Mouse (Mus musculus) CH12.LX (cell line): ENCODE measurements around the gene Pgpep1l. TPM values are rescaled to one million over a fixed set of nuclear protein-coding genes. Genes with fewer than 3 reads are reported as not detected.

Source experiments
- DNase-seq: peaks from one replicate; pipeline ENCODE4 v3.0.0-alpha.2; 2013; ENCODE audit errors: extremely low read depth
- H3K27ac ChIP-seq: 2 replicates; pipeline ENCODE4 v1.5.1; 2012; ENCODE audit warnings: low read depth, mild to moderate bottlenecking, control low read depth, moderate library complexity; ENCODE audit not compliant: insufficient read depth
- H3K27me3 ChIP-seq: replicated peaks from 2 replicates; pipeline ENCODE3; 2012; ENCODE audit warnings: inconsistent platforms
- H3K36me3 ChIP-seq, 2 experiments: replicated peaks in 1 of 2; 2 replicates each; pipeline versions ENCODE3 to v1.6.1; 2012; ENCODE audit warnings: inconsistent platforms in 1 of 2, low read length in 1 of 2, mild to moderate bottlenecking in 1 of 2, mixed read lengths in 1 of 2, moderate library complexity in 1 of 2; ENCODE audit not compliant: control insufficient read depth in 1 of 2, insufficient read depth in 1 of 2
- H3K4me1 ChIP-seq, 2 experiments: 2 replicates each; pipeline ENCODE4 v1.6.1; 2012; ENCODE audit warnings: inconsistent platforms in 1 of 2, moderate library complexity in 1 of 2; ENCODE audit not compliant: insufficient read depth in 2 of 2, control insufficient read depth in 1 of 2
- H3K4me2 ChIP-seq: 2 replicates; pipeline ENCODE4 v1.6.1; 2012; ENCODE audit warnings: low read depth, mild to moderate bottlenecking, control low read depth; ENCODE audit not compliant: poor library complexity, insufficient read depth, severe bottlenecking
- H3K4me3 ChIP-seq, 3 experiments: fragments of 150-350 bp in 1 of 3; sonication (generic) in 1 of 3; replicated peaks in 1 of 3; 2 replicates each; pipeline versions ENCODE3 to v1.5.1; 2011 to 2012; ENCODE audit warnings: low read depth in 2 of 3, low read length in 2 of 3, mild to moderate bottlenecking in 2 of 3, moderate library complexity in 2 of 3, control low read depth in 1 of 3, improper control_type of control experiment in 1 of 3, inconsistent platforms in 1 of 3, mixed read lengths in 1 of 3; ENCODE audit not compliant: poor library complexity in 1 of 3
- H3K79me2 ChIP-seq: replicated peaks from 2 replicates; pipeline ENCODE4 v1.6.1; 2012; ENCODE audit warnings: mild to moderate bottlenecking, moderate library complexity; ENCODE audit not compliant: control insufficient read depth, poor library complexity, insufficient read depth, severe bottlenecking; ENCODE audit errors: extremely low read depth
- H3K9ac ChIP-seq: 2 replicates; pipeline ENCODE4 v1.6.1; 2012; ENCODE audit warnings: low read depth, mild to moderate bottlenecking, control low read depth, moderate library complexity; ENCODE audit not compliant: insufficient read depth
- H3K9me3 ChIP-seq: replicated peaks from 2 replicates; pipeline ENCODE3; 2012; ENCODE audit warnings: low read length, inconsistent platforms, mixed read lengths
- BHLHE40 ChIP-seq: IDR thresholded peaks from 2 replicates; pipeline ENCODE4 v1.6.1; 2011; ENCODE audit warnings: mild to moderate bottlenecking, low read depth, low read length, improper control_type of control experiment
- CHD2 ChIP-seq: IDR thresholded peaks from 2 replicates; pipeline ENCODE4 v1.6.1; 2011; ENCODE audit warnings: low read length, improper control_type of control experiment
- CTCF ChIP-seq, 2 experiments: IDR thresholded peaks in 1 of 2; conservative IDR thresholded peaks in 1 of 2; 2 replicates each; pipeline ENCODE4 v1.5.1; 2011 to 2012; ENCODE audit warnings: low read depth in 2 of 2, low read length in 2 of 2, improper control_type of control experiment in 1 of 2, inconsistent platforms in 1 of 2, mild to moderate bottlenecking in 1 of 2, moderate library complexity in 1 of 2
- EP300 ChIP-seq: IDR thresholded peaks from 2 replicates; pipeline ENCODE4 v1.6.1; 2011; ENCODE audit warnings: low read length, improper control_type of control experiment
- ETS1 ChIP-seq: conservative IDR thresholded peaks from 2 replicates; pipeline ENCODE4 v1.6.1; 2012; ENCODE audit warnings: low read depth, mild to moderate bottlenecking, inconsistent platforms, low read length, improper control_type of control experiment, moderate library complexity
- GABPA ChIP-seq: IDR thresholded peaks from 2 replicates; pipeline ENCODE4 v1.6.1; 2012; ENCODE audit warnings: low read depth, low read length, improper control_type of control experiment, inconsistent platforms; ENCODE audit not compliant: insufficient replicate concordance
- HCFC1 ChIP-seq: IDR thresholded peaks from 2 replicates; pipeline ENCODE4 v1.6.1; 2012; ENCODE audit warnings: low read depth, mild to moderate bottlenecking, inconsistent platforms, low read length, improper control_type of control experiment
- IRF4 ChIP-seq: IDR thresholded peaks from 2 replicates; pipeline ENCODE4 v1.6.1; 2014; ENCODE audit warnings: low read depth, mild to moderate bottlenecking, inconsistent platforms, low read length, improper control_type of control experiment
- JUND ChIP-seq: conservative IDR thresholded peaks from 2 replicates; pipeline ENCODE4 v1.6.1; 2011; ENCODE audit warnings: low read depth, low read length, improper control_type of control experiment
- KAT2A ChIP-seq: IDR thresholded peaks from 2 replicates; pipeline ENCODE4 v1.6.1; 2012; ENCODE audit warnings: low read length, improper control_type of control experiment, inconsistent platforms; ENCODE audit not compliant: insufficient replicate concordance
- MAX ChIP-seq: IDR thresholded peaks from 2 replicates; pipeline ENCODE4 v1.6.1; 2011; ENCODE audit warnings: low read length, improper control_type of control experiment
- MXI1 ChIP-seq: IDR thresholded peaks from 2 replicates; pipeline ENCODE4 v1.6.1; 2011; ENCODE audit warnings: mild to moderate bottlenecking, low read depth, low read length, improper control_type of control experiment
- NELFE ChIP-seq: IDR thresholded peaks from 2 replicates; pipeline ENCODE4 v1.6.1; 2011; ENCODE audit warnings: low read depth, low read length, improper control_type of control experiment
- PAX5 ChIP-seq: IDR thresholded peaks from 2 replicates; pipeline ENCODE4 v1.6.1; 2012; ENCODE audit warnings: low read length, inconsistent platforms, mixed read lengths
- RAD21 ChIP-seq: IDR thresholded peaks from 2 replicates; pipeline ENCODE4 v1.6.1; 2011; ENCODE audit warnings: low read depth, mild to moderate bottlenecking, low read length, improper control_type of control experiment, moderate library complexity
- RCOR1 ChIP-seq: conservative IDR thresholded peaks from 2 replicates; pipeline ENCODE4 v1.6.1; 2012; ENCODE audit warnings: low read depth, mild to moderate bottlenecking, inconsistent platforms, low read length, improper control_type of control experiment
- SMC3 ChIP-seq: IDR thresholded peaks from 2 replicates; pipeline ENCODE4 v1.6.1; 2011; ENCODE audit warnings: low read depth, low read length, improper control_type of control experiment
- TBP ChIP-seq: conservative IDR thresholded peaks from 2 replicates; pipeline ENCODE4 v1.6.1; 2011; ENCODE audit warnings: low read depth, low read length, improper control_type of control experiment
- TCF12 ChIP-seq: IDR thresholded peaks from 2 replicates; pipeline ENCODE4 v1.6.1; 2014; ENCODE audit warnings: low read depth, mild to moderate bottlenecking, inconsistent platforms, low read length, improper control_type of control experiment
- USF2 ChIP-seq: conservative IDR thresholded peaks from 2 replicates; pipeline ENCODE4 v1.6.1; 2011; ENCODE audit warnings: low read depth, low read length, improper control_type of control experiment
- ZMIZ1 ChIP-seq: IDR thresholded peaks from 2 replicates; pipeline ENCODE4 v1.6.1; 2012; ENCODE audit warnings: low read depth, mild to moderate bottlenecking, inconsistent platforms, low read length, improper control_type of control experiment
- ZNF384 ChIP-seq: IDR thresholded peaks from 2 replicates; pipeline ENCODE4 v1.6.1; 2012; ENCODE audit warnings: low read depth, low read length, improper control_type of control experiment, inconsistent platforms
- dilution Hi-C: fragments of 300-500 bp; cut with MboI; formaldehyde crosslinking; loops from 2 replicates; pipeline ENCODE4 v1.14.3; 2020; ENCODE audit warnings: low sequenced_read_pairs; ENCODE audit not compliant: extremely low pct_unique_long_range_greater_than_20kb, extremely low pct_ligation_motif_present
- in situ Hi-C: fragments of 300-500 bp; cut with MboI; formaldehyde crosslinking; loops from 3 replicates; pipeline ENCODE4 v1.14.3; 2019; ENCODE audit warnings: low sequenced_read_pairs, low pct_ligation_motif_present, low pct_unique_long_range_greater_than_20kb, mixed read lengths
- polyA plus RNA-seq: library from polyadenylated mRNA; unstranded; fragments of >175 nt; gene quantifications from 2 replicates; pipeline ENCODE4 v1.2.1, GENCODE M21; 2012; ENCODE audit warnings: low read depth; ENCODE audit not compliant: insufficient read length
- total RNA-seq, 2 experiments: library from RNA; depleted of rRNA; stranded (reverse); fragments of 300-350 nt in 1 of 2; fragments of >200 nt in 1 of 2; gene quantifications; 2 replicates each; pipeline ENCODE4 v1.2.3; 2012 to 2014

Pgpep1l gene
- total and polyA plus RNA-seq, 3 experiments, result not detected

- H3K27ac ChIP-seq, result no peak overlapping the region
- H3K4me1 ChIP-seq, result peaks cover 8 to 38% of the 10 kb centered on the region in 2 experiments
- H3K79me2 ChIP-seq, result no peaks in the 10 kb centered on the region
- no peak overlapping the region for H3K9ac ChIP-seq
- TF ChIP-seq NELFE (no peak), CHD2 (no peak), SMC3 (no peak), RAD21 (no peak), MXI1 (no peak), EP300 (no peak), JUND (no peak), ETS1 (no peak), USF2 (no peak), IRF4 (no peak), TCF12 (no peak), GABPA (no peak), HCFC1 (no peak), MAX (no peak), TBP (no peak), ZMIZ1 (no peak), RCOR1 (no peak), CTCF (conservative IDR thresholded peaks at IDR 0.05 in 1 of 2, IDR thresholded peaks at IDR 0.05 in 1 of 2; ENCODE audit: low read depth in 2 of 2, low read length in 2 of 2) (no peak)
- no peaks in the 10 kb centered on the region for H3K9me3 ChIP-seq
- no peak overlapping the region for H3K4me3 ChIP-seq
- no peak for DNase-seq
- H3K4me2 ChIP-seq, result no peak overlapping the region
- dilution Hi-C loops, result no loop called here
- no peaks in the 10 kb centered on the region for H3K36me3 ChIP-seq
- H3K27me3 ChIP-seq, result peaks cover 9% of the 10 kb centered on the region
- in situ Hi-C loops, result no loop called here
Measured at GRCm38 (mm10) chr7:68236817-68237216, 27.2 kb downstream of the Pgpep1l start.

- H3K4me1 ChIP-seq, result peaks cover 8 to 31% of the 10 kb centered on the region in 2 experiments
- no peaks in the 10 kb centered on the region for H3K27me3 ChIP-seq
- in situ Hi-C loops (no loop called here), dilution Hi-C loops (no loop called here)
- H3K36me3 ChIP-seq, result no peaks in the 10 kb centered on the region
- H3K9ac ChIP-seq, result no peak overlapping the region
- H3K9me3 ChIP-seq, result no peaks in the 10 kb centered on the region
- TF ChIP-seq IRF4 (peak; percentile 26; the same call in 1 of the 2 replicates), BHLHE40 (peak; percentile 73), CTCF (conservative IDR thresholded peaks at IDR 0.05 in 1 of 2, IDR thresholded peaks at IDR 0.05 in 1 of 2; ENCODE audit: low read depth in 2 of 2, low read length in 2 of 2) (no peak), ZNF384 (no peak), PAX5 (no peak), MXI1 (no peak), KAT2A (no peak), TBP (no peak), RCOR1 (no peak)
- no peak overlapping the region for H3K4me3 ChIP-seq
- H3K4me2 ChIP-seq, result peak overlapping the region; percentile 51
- H3K27ac ChIP-seq, result no peak overlapping the region
- no peak for DNase-seq
- no peaks in the 10 kb centered on the region for H3K79me2 ChIP-seq
Measured at GRCm38 (mm10) chr7:68233619-68234223, 30.3 kb downstream of the Pgpep1l start.
